Mouse (Mus musculus) adrenal gland (tissue): ENCODE measurements at regions not wholly inside any gene's neighbourhood (a gene's known extent, or its start where the extent isn't known, plus 50 kb on each side); places are given as distances from the start of the nearest gene placed in this dataset.

Experiments used
- intact Hi-C: fragments of 180-260 bp; cut with DNase I; formaldehyde crosslinking; loops from one replicate; pipeline ENCODE4 v1.15.1; 2025

- intact Hi-C loops = loop anchor here (5.0 kb wide), 2 partner anchors 427 to 902 kb away; no protein-coding TSS in a partner anchor
These were observed 885.1 kb upstream of the Pou3f3 start for GRCm38 (mm10) chr1:41810318-41810964.

DNA sequence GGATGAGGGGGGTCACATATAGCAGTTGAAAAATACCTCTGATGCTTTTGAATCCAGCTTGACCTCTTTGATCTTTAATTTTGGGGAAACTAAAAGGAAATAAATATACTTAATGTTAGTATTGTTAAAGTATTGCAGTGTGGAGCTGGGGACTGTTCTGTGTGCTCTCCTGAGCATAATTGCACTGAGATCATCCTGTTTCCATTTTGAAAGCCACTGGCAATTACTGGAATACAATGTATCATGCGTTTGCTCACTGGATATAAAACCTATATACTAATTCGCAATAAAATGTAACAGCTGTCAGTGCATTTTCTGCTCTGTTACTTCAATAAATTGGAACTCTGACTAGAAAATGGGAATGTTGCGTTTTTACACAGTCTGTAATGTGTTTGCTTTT lies 884.4 kb upstream of the Pou3f3 start:
- intact Hi-C loops = loop anchor here (5.0 kb wide), 2 partner anchors 426 to 901 kb away; no protein-coding TSS in a partner anchor

GRCm38 (mm10) chr1:41812071-41812470 lies 883.5 kb upstream of the Pou3f3 start:
- intact Hi-C loops = loop anchor here (5.0 kb wide), 2 partner anchors 425 to 900 kb away; no protein-coding TSS in a partner anchor

GRCm38 (mm10) chr1:41814032-41815005 lies 881.2 kb upstream of the Pou3f3 start:
- intact Hi-C loops = loop anchor here (5.0 kb wide), 2 partner anchors 423 to 898 kb away; no protein-coding TSS in a partner anchor

DNA sequence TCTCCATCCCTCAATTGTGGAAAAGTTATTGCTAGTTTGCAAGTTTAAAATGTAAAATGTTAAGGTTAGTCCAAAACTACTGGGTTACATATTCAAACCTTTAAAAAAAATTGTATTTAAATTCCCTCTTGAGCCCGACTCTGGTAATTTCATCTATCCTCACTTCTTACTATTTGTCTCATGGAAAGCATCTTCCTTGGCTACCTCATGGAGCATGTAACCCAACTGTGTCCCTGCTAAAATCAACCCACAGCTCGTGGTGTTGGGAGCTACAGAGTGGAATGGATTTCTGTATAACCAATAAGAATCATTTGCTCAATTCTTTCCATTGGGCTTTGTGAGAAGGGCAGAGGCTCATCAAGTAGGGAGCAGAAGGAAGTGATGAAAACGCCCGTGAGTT lies 880.5 kb upstream of the Pou3f3 start:
- intact Hi-C loops = no loop called here

- intact Hi-C loops = no loop called here
These were observed 872.8 kb upstream of the Pou3f3 start for GRCm38 (mm10) chr1:41822742-41823141.

- intact Hi-C loops = no loop called here
These were observed 870.3 kb upstream of the Pou3f3 start for GRCm38 (mm10) chr1:41825223-41825622.

- intact Hi-C loops = no loop called here
These were observed 863.9 kb upstream of the Pou3f3 start for GRCm38 (mm10) chr1:41831641-41832040.
